Mouse (Mus musculus): ENCODE data around the gene Srpr.
A peak's percentile ranks its signal among the peaks of the same experiment; 100 is the strongest.

- TF ChIP-seq CTCF (conservative IDR thresholded peaks at IDR 0.05; ENCODE audit: insufficient read depth, insufficient read length, low read depth, low read length) (peak; percentile 28; the same call in 1 of the 2 replicates), POLR2A (IDR thresholded peaks at IDR 0.05; ENCODE audit: low read depth, low read length) (peak; percentile 33)
Observed at GRCm38 (mm10) chr9:35175251-35176123, 24.5 kb upstream of the Srpr start, which contains the start of gene Dcps.
